Mouse (Mus musculus) stomach, postnatal 0 days (tissue): Measurements from ENCODE around the gene Agxt.

Source experiments
- CTCF ChIP-seq: IDR thresholded peaks from 2 replicates; pipeline ENCODE4 v1.5.1; 2016; ENCODE audit warnings: antibody characterized with exemption, low read depth, mild to moderate bottlenecking, moderate library complexity
- EP300 ChIP-seq: optimal IDR thresholded peaks from 2 replicates; pipeline ENCODE3; 2016; ENCODE audit warnings: antibody characterized with exemption

- TF ChIP-seq EP300 = no peak
- no peak for TF ChIP-seq CTCF
Observed at GRCm38 (mm10) chr1:93161921-93162320, 26.9 kb downstream of the Agxt start.
